Mouse (Mus musculus): ENCODE measurements around the gene Dbh. TPM values are rescaled to one million over a fixed set of nuclear protein-coding genes. Genes with fewer than 3 reads are reported as not detected.
A peak's percentile ranks its signal among the peaks of the same experiment; 100 is the strongest.

Gene Dbh
- polyA plus RNA-seq, 1 experiment from 2014 or later, result 0.69 TPM

DNA sequence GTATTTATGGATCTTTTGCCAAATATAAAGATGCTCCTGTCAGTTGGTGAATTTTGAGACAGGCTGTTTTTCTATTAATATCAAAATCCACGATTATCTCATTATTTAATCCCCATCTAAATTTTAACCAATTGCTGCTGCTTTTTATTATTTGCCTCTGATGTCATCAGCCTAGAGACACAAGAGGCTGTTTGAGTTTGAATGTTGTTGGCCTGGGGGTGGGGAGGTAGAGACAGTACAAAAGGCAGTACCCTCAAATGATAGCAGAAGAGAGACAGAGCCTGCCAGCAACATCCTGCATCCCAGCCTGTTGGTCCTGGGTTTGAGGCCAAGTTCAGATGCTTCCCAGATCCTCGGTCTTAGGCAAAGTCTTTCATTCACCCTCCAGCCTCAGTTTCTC lies 9.2 kb downstream of the Dbh start:
- 70% methylated on average over 2 of the region's 2 CpGs for WGBS
- no peaks in the 10 kb centered on the region for H3K36me3 ChIP-seq
- H3K4me3 ChIP-seq, result no peak overlapping the region
- H3K4me1 ChIP-seq, result peaks cover 26% of the 10 kb centered on the region
- H3K9me3 ChIP-seq, result no peaks in the 10 kb centered on the region
- H3K27me3 ChIP-seq (ENCODE audit: insufficient read depth, poor library complexity, severe bottlenecking), result peaks cover 20% of the 10 kb centered on the region
- no peak overlapping the region for H3K27ac ChIP-seq
- DNase-seq (ENCODE audit: low spot score), result no peak

DNA sequence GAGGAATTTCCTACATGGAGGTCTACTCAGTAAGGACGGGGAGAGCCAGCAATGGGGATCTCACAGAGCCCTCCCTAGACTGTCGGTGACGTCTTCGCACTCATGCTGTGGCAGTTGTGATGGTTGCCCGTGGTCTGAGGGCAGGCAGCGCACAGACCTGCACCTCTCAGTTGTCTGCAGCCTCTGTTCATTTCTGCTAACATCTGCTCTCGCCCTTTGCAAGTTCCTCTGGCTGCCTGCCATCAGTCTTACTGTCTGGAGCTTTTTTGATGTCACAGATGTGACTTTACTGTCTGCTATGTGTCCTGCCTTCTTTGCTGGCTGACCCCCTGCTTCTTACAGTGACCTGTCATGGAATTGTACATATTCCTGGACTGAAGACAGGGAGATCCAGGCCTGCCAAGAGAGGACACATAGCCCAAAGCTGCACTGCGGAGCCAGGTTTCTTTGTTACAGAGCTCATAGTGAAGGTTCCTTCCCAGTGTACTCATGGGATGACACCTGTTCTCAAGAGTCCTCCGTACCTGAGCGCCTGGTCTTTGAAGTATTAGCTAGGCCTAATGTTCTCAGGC lies 10.7 kb downstream of the Dbh start:
- H3K4me3 ChIP-seq, result no peak overlapping the region
- H3K27ac ChIP-seq, result no peak overlapping the region
- peaks cover 20% of the 10 kb centered on the region for H3K27me3 ChIP-seq (ENCODE audit: insufficient read depth, poor library complexity, severe bottlenecking)
- WGBS, result 79% methylated on average over 10 of the region's 10 CpGs
- H3K4me1 ChIP-seq, result peaks cover 41% of the 10 kb centered on the region
- DNase-seq (ENCODE audit: low spot score), result no peak
- no peaks in the 10 kb centered on the region for H3K36me3 ChIP-seq
- no peaks in the 10 kb centered on the region for H3K9me3 ChIP-seq

DNA sequence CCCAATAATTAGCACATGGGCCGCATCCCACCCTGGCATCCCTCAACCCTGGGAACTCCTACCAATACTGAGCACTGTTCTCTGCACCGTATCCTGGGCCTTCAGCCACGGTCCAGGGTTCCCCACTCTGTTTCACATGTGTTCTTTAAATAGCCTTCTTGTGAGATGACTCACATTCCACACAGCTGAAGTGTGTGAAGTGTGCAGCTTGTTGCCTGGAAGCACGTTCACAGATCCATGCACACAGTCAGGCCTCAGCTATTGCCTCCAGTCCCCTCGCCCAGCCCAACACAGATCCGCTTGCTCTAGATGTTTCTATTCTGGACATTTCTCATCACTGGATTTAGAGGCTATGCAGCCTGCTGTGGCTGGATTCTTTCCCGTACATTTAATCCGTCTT lies 14.1 kb downstream of the Dbh start:
- H3K4me3 ChIP-seq, result no peak overlapping the region
- peak overlapping the region; percentile 83 for H3K27ac ChIP-seq
- WGBS, result 49% methylated on average over 8 of the region's 8 CpGs
- DNase-seq (ENCODE audit: low spot score), result no peak
- peaks cover 12% of the 10 kb centered on the region for H3K27me3 ChIP-seq (ENCODE audit: insufficient read depth, poor library complexity, severe bottlenecking)
- no peaks in the 10 kb centered on the region for H3K9me3 ChIP-seq
- peaks cover 75% of the 10 kb centered on the region for H3K4me1 ChIP-seq
- no peaks in the 10 kb centered on the region for H3K36me3 ChIP-seq

DNA sequence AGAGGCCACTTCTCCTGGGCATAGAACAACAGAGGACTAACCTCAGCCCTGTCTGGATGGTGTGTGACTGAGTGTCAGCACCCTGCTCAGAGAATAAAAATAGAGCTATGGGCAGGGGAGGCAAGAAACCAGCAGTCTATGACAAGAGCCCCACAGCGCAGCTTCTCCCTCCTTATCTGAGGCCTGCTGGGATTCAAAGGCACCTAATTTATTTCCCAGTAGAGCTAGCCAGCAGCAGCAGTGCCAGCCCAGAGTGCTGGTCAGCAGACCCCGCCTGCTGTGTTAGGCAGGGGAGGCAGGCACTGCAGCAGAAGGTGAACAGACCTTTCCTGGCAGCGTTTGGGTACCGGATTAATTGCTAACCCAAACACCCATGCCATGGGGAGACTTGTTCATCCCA lies 16.9 kb downstream of the Dbh start:
- peaks cover 72% of the 10 kb centered on the region for H3K4me1 ChIP-seq
- peak overlapping the region; percentile 83 for H3K27ac ChIP-seq
- no peaks in the 10 kb centered on the region for H3K9me3 ChIP-seq
- H3K36me3 ChIP-seq, result no peaks in the 10 kb centered on the region
- DNase-seq (ENCODE audit: low spot score), result no peak
- H3K27me3 ChIP-seq (ENCODE audit: insufficient read depth, poor library complexity, severe bottlenecking), result peaks cover 15% of the 10 kb centered on the region
- WGBS, result 21% methylated on average over 4 of the region's 4 CpGs
- no peak overlapping the region for H3K4me3 ChIP-seq

DNA sequence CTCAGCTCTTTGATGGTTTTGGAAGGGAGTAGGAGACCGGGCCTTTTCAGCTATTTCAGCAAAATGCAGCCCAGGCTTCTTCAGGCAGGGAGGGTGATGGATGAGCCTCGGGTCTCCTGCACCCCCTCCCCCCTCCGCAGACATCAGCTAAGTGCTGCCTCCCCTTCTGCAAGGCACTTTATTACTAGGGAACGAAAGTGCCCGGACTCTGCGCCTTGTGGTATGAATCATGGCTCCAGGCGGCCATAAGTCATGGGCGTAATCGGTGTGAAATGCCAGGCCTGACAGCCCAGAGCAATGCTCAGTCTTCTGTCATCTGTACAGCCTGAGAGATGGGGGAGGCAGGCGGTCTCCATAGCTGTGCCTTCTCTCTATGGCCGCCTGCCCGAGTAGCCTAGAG lies 18.7 kb downstream of the Dbh start:
- no peaks in the 10 kb centered on the region for H3K36me3 ChIP-seq
- no peak overlapping the region for H3K4me3 ChIP-seq
- WGBS, result 56% methylated on average over 12 of the region's 12 CpGs
- H3K27ac ChIP-seq, result peak overlapping the region; percentile 83
- no peak for DNase-seq (ENCODE audit: low spot score)
- no peaks in the 10 kb centered on the region for H3K9me3 ChIP-seq
- H3K27me3 ChIP-seq (ENCODE audit: insufficient read depth, poor library complexity, severe bottlenecking), result peaks cover 13% of the 10 kb centered on the region; the same call in 1 of the 2 replicates
- peaks cover 74% of the 10 kb centered on the region for H3K4me1 ChIP-seq

DNA sequence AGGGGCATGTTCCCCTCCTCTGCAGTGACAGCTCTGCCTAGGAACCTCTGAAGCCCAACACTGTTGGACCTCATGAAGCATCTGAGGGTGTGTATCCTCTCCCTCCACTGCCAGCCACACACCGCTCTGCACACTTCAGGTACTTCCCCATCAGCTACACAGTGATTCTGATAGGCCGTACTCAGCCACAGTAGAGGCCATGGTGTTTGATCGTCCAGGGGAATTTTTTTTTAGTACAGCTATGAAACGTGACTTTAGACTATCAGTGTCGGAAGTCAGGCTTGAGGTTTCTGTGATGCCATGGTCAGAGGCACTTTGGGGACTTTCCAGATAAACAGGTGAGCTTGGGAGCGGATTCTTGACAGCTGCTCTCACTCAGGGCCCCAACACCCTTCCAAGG lies 22.5 kb downstream of the Dbh start:
- Histone ChIP-seq H3K4me3 (no peak overlapping the region), H3K27ac (0 out of 2 replicates have a peak overlapping the region, but pooled peaks have one; percentile 17), H3K4me1 (peaks cover 40% of the 10 kb centered on the region), H3K9me3 (no peaks in the 10 kb centered on the region), H3K36me3 (no peaks in the 10 kb centered on the region), H3K27me3 (ENCODE audit: insufficient read depth, poor library complexity, severe bottlenecking) (peaks cover 31% of the 10 kb centered on the region)
- DNase-seq (ENCODE audit: low spot score), result no peak
- 67% methylated on average over 6 of the region's 6 CpGs for whole genome bisulfite sequencing

DNA sequence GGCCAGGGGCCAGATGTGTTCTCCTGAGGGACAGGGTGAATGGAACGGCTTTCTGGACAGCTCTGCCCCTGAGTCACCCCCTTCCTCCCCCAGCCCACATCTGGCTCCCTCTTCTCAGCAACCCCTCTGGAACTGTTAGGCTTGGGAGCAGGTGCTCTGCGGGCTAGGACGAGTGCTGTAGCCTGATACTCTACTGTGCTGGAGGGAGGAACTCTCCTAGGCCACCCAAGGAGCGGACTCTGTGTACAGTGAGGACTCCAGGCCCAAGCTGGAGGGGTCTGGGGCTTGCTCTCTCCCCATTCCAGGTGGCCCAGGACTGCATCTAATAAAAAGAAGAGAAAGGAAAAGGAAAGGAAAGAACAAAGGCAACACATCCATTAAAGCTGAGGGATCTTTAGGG lies 25.0 kb downstream of the Dbh start:
- Histone ChIP-seq H3K4me3 (no peak overlapping the region), H3K36me3 (no peaks in the 10 kb centered on the region), H3K27ac (peak overlapping the region; percentile 47; the same call in 1 of the 2 replicates), H3K4me1 (peaks cover 20% of the 10 kb centered on the region), H3K27me3 (ENCODE audit: insufficient read depth, poor library complexity, severe bottlenecking) (peaks cover 31% of the 10 kb centered on the region), H3K9me3 (no peaks in the 10 kb centered on the region)
- DNase-seq (ENCODE audit: low spot score), result no peak
- WGBS, result 64% methylated on average over 4 of the region's 4 CpGs

DNA sequence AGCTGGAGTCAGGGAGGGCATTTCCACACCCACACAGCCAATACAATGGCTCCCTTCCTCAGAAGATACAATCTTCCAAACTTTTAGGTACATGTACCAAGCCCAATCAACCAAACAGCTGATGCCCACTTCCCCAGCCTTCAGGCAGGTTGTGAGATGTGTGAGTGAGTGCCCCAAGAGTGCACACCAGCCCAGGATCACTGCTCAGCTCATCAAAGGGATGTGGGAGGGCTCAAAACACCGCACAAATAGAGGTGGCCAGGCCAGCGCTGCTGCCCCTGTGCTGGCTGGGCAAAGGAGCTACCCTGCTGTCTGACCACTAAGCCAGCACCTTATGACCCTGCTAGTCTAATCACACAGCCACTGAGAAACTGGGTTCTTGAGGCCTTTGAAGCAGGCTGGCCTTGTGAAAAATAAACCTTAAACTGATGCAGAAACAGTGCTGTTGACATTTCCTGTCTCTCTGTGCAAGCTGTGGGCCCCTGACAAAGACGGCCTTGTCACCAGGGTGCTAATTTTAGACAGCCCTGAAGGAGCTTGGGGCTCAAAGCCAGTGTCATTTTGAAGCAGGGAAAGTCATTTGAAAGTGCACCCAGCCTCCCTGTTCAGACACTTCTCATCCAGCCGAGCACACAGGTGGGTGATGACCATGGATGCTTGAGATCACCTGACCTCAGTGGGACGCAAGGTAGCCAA lies 33.7 kb downstream of the Dbh start:
- DNase-seq (ENCODE audit: low spot score), result no peak
- no peaks in the 10 kb centered on the region for H3K27me3 ChIP-seq (ENCODE audit: insufficient read depth, poor library complexity, severe bottlenecking)
- H3K4me3 ChIP-seq, result no peak overlapping the region; the same call in 1 of the 2 replicates
- no peaks in the 10 kb centered on the region for H3K9me3 ChIP-seq
- H3K4me1 ChIP-seq, result peaks cover 68% of the 10 kb centered on the region
- H3K27ac ChIP-seq, result peak overlapping the region; percentile 88
- no peaks in the 10 kb centered on the region for H3K36me3 ChIP-seq
- WGBS, result 24% methylated on average over 5 of the region's 5 CpGs

DNA sequence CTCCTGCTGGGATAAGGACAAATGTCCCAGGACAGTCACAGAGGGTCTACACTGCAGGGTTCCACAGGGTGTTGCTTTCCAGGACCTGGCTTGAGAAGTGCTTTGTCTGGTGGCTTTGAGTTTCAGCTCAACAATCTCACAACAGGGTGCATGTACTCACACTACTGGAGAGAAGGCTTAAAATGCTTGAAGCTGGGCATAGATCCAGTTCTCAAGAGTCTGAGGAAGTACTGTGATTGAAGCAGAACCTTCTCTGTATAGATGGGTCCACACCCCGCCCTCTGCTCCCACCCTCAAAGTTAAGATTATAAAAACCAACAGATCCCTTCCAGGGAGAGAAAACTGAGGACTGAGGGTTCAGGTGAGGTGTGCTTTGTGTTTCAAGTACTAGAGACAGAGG lies 35.6 kb downstream of the Dbh start:
- Histone ChIP-seq H3K4me1 (peaks cover 72% of the 10 kb centered on the region), H3K27me3 (ENCODE audit: insufficient read depth, poor library complexity, severe bottlenecking) (no peaks in the 10 kb centered on the region), H3K27ac (peak overlapping the region; percentile 88), H3K36me3 (no peaks in the 10 kb centered on the region), H3K9me3 (no peaks in the 10 kb centered on the region), H3K4me3 (no peak overlapping the region)
- 92% methylated on average over 1 of the region's 1 CpGs for WGBS
- DNase-seq (ENCODE audit: low spot score), result no peak

DNA sequence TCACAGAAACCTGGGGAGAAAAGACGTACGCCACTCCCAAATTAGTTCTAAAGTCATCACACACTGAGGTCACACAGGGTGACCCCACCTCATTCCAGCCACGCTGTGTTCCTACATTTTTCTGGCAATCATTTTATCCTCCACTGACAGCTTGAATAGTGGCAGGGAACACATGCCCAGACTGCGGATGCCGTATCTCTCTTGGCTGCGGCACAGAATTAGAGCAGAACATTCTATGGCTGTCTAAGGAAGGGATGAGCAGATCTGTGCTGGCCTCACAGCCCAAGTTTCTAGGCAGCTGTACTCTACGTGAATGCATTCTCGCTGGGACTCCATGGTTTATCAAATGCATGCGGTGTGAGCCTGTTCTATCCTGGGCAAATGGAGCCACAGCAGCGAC lies 40.6 kb downstream of the Dbh start:
- no peaks in the 10 kb centered on the region for H3K9me3 ChIP-seq
- 68% methylated on average over 10 of the region's 10 CpGs for WGBS

DNA sequence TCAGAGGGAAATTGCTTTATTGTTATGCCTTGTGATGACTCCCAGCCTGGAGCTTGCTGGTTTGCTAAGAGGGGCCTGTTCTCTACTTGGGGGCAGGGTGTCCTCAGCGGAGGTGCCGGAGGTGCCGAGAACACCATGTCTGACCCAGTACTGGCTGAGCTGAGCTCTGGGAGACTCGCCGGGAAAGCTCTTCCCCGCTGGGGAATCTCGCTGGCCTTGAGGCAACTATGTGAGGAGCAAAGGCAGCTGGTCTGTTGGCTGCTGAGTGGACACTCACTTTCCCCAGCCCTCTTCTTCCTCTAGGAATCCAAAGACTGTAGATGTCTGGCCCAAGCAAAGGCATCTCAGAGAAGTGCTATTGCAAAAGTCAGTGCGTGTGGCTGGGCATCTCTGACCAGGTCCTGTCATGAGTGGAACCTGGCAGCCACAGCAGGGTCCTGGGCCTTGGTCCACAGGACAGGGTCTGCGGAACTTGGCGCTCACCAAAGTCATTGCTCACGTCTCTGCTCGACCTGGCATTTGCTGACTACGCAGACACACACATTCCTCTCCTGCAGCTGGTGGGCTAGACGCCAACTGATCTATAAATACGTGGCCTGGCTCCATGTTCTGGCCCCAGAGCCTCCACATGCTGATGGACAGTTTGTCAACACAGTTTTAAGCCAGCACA lies 41.2 kb downstream of the Dbh start:
- H3K36me3 ChIP-seq, result no peaks in the 10 kb centered on the region
- H3K4me1 ChIP-seq, result peaks cover 72% of the 10 kb centered on the region
- peak overlapping the region; percentile 90; the same call in 1 of the 2 replicates for H3K27ac ChIP-seq
- no peak for DNase-seq (ENCODE audit: low spot score)
- H3K4me3 ChIP-seq, result no peak overlapping the region
- H3K9me3 ChIP-seq, result no peaks in the 10 kb centered on the region
- peaks cover 9% of the 10 kb centered on the region; the same call in 1 of the 2 replicates for H3K27me3 ChIP-seq (ENCODE audit: insufficient read depth, poor library complexity, severe bottlenecking)
- 59% methylated on average over 15 of the region's 15 CpGs for WGBS

More for the DNA sequence above, 40.6 kb downstream of the Dbh start:
- Histone ChIP-seq H3K4me3 (no peak overlapping the region), H3K27me3 (ENCODE audit: insufficient read depth, poor library complexity, severe bottlenecking) (peaks cover 9% of the 10 kb centered on the region; the same call in 1 of the 2 replicates), H3K4me1 (peaks cover 71% of the 10 kb centered on the region), H3K36me3 (no peaks in the 10 kb centered on the region), H3K27ac (peak overlapping the region; percentile 90; the same call in 1 of the 2 replicates)
- no peak for DNase-seq (ENCODE audit: low spot score)

DNA sequence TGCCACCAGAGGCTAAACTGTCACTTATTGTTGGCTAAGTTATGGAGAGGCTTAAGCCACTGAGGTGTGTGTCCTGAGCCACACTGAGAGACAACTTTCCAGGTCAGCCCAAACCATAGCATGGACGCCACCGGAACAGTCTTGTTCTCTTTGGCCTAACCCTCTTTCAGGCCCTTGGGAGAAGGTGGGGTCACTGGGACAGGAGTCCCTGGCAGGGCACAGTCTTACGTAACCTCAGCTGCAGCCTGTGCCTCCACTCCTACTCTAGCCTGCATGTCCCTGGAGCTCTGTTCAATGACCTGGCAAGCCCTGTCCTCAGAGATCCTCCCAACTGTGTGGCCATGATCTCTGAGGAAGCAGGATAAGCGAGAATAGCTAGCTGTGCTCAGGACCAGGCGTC lies 42.1 kb downstream of the Dbh start:
- DNase-seq (ENCODE audit: low spot score), result no peak
- peak overlapping the region; percentile 90; the same call in 1 of the 2 replicates for H3K27ac ChIP-seq
- 84% methylated on average over 5 of the region's 5 CpGs for WGBS
- H3K9me3 ChIP-seq, result no peaks in the 10 kb centered on the region
- peaks cover 78% of the 10 kb centered on the region for H3K4me1 ChIP-seq
- H3K4me3 ChIP-seq, result no peak overlapping the region
- H3K36me3 ChIP-seq, result no peaks in the 10 kb centered on the region
- peaks cover 9% of the 10 kb centered on the region; the same call in 1 of the 2 replicates for H3K27me3 ChIP-seq (ENCODE audit: insufficient read depth, poor library complexity, severe bottlenecking)

DNA sequence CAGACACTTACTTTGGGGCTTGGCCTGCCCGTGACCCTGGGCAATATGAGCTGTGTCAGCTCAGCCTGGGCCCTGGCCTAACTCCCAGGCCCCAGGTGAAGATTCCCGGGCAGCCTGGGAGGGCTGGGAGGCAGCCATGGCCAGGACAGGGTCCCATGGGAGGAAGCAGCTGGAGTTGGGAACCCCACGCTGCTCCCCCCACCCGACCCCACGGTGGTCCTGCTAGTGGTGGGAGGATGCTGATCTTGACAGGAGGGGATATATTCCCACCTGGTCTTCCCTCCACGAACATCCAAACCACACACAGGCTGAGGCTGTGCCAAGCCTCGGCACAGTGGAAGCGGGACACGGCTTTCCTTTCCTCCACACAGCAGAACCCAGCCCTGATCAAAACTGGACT lies 44.3 kb downstream of the Dbh start:
- Histone ChIP-seq H3K4me3 (peak overlapping the region; percentile 27; the same call in 1 of the 2 replicates), H3K27me3 (ENCODE audit: insufficient read depth, poor library complexity, severe bottlenecking) (peaks cover 17% of the 10 kb centered on the region; the same call in 1 of the 2 replicates), H3K27ac (peak overlapping the region; percentile 90), H3K36me3 (no peaks in the 10 kb centered on the region), H3K4me1 (peaks cover 82% of the 10 kb centered on the region), H3K9me3 (no peaks in the 10 kb centered on the region)
- WGBS, result 75% methylated on average over 9 of the region's 9 CpGs
- DNase-seq (ENCODE audit: low spot score), result no peak

Measured in heart, embryonic 10.5 days (tissue).